Mouse (Mus musculus) intestine, embryonic 16.5 days (tissue): ENCODE results near the gene Pcsk5. TPM values are rescaled to one million over a fixed set of nuclear protein-coding genes. Genes with fewer than 3 reads are reported as not detected.

ENCODE experiments used
- ATAC-seq: fragments of 200-750 bp; cut with Nextera tagmentation; 2 replicates; pipeline ENCODE4 v1.8.0; 2017; ENCODE audit warnings: moderate TSS enrichment, moderate library complexity
- H3K27ac ChIP-seq: fragments of 300-500 bp; sonication (generic); 2 replicates; pipeline ENCODE4 v1.5.1; 2014; ENCODE audit warnings: mild to moderate bottlenecking, low read length
- H3K27me3 ChIP-seq: fragments of 300-500 bp; sonication (generic); replicated peaks from 2 replicates; pipeline ENCODE4 v1.6.1; 2014; ENCODE audit warnings: low read length, control low read depth, mixed read lengths; ENCODE audit not compliant: control insufficient read depth, insufficient read depth
- H3K36me3 ChIP-seq: fragments of 300-500 bp; sonication (generic); 2 replicates; pipeline ENCODE4 v1.6.1; 2014; ENCODE audit warnings: low read length, control low read depth; ENCODE audit not compliant: control insufficient read depth, insufficient read depth
- H3K4me1 ChIP-seq: fragments of 300-500 bp; sonication (generic); 2 replicates; pipeline ENCODE4 v1.6.1; 2014; ENCODE audit warnings: low read length, control low read depth, mixed read lengths; ENCODE audit not compliant: control insufficient read depth, insufficient read depth
- H3K4me2 ChIP-seq: fragments of 300-500 bp; sonication (generic); 2 replicates; pipeline ENCODE4 v1.6.1; 2014; ENCODE audit warnings: low read depth, low read length, control low read depth
- H3K4me3 ChIP-seq: fragments of 300-500 bp; sonication (generic); 2 replicates; pipeline ENCODE4 v1.5.1; 2014; ENCODE audit warnings: mild to moderate bottlenecking, low read length
- H3K9ac ChIP-seq: fragments of 300-500 bp; sonication (generic); 2 replicates; pipeline ENCODE4 v1.6.1; 2014; ENCODE audit warnings: low read depth, low read length
- H3K9me3 ChIP-seq: fragments of 300-500 bp; sonication (generic); 2 replicates; pipeline ENCODE4 v1.6.1; 2016; ENCODE audit warnings: low read length, control low read depth; ENCODE audit not compliant: control insufficient read depth
- WGBS: fragments of 180-500 bp; shearing (Covaris S2); extraction: QIAGEN DNeasy Blood & Tissue Kit; methylation state at CpG from one replicate; pipeline ENCODE4 v1.1.7; 2014; 5-methylcytosine and 5-hydroxymethylcytosine counted together
- polyA plus RNA-seq: library from polyadenylated mRNA; unstranded; fragments of >200 nt; fragmentation: Nextera tagmentation; extraction: Ambion mirVana; gene quantifications from 2 replicates; pipeline ENCODE4 v1.2.1, GENCODE M21; 2015

Gene Pcsk5
- polyA plus RNA-seq, 1 experiment from 2014 or later, result 30.2 TPM

- Histone ChIP-seq H3K27ac (no peak overlapping the region), H3K4me3 (no peak overlapping the region), H3K9ac (no peak overlapping the region), H3K4me2 (no peak overlapping the region), H3K27me3 (no peaks in the 10 kb centered on the region), H3K4me1 (peaks cover 3% of the 10 kb centered on the region; the same call in 1 of the 2 replicates), H3K36me3 (no peaks in the 10 kb centered on the region), H3K9me3 (no peaks in the 10 kb centered on the region)
- ATAC-seq, result no peak
- WGBS, result 91% methylated on average over 2 of the region's 2 CpGs
Observed at GRCm38 (mm10) chr19:17765001-17765400, 72.4 kb downstream of the Pcsk5 start.

GRCm38 (mm10) chr19:17762740-17763139 is 74.7 kb downstream of the Pcsk5 start:
- Histone ChIP-seq H3K4me3 (no peak overlapping the region), H3K36me3 (no peaks in the 10 kb centered on the region), H3K4me2 (no peak overlapping the region), H3K27ac (0 out of 2 replicates have a peak overlapping the region, but pooled peaks have one; percentile 24), H3K27me3 (no peaks in the 10 kb centered on the region), H3K9me3 (no peaks in the 10 kb centered on the region), H3K4me1 (peaks cover 3% of the 10 kb centered on the region; the same call in 1 of the 2 replicates), H3K9ac (no peak overlapping the region)
- ATAC-seq, result no peak

DNA sequence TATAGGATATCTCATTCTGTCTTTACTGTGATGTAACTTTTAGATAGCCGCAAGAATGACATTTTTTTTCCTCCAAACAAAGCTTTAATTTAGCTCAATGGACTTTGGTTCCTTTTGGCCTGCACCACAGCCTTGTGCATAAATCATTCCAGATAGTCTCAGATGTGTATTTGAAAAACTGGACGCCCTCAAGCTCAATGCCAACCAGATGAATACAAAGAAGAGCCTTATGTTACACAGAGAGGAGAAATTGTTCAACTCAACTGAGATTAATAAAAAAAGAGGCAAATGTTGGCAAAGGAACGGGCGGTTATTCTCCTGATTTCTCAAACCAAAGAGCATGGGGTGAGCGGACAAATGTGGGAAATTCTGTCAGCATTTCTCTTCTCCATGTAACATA is 75.8 kb downstream of the Pcsk5 start:
- H3K4me1 ChIP-seq, result peaks cover 3% of the 10 kb centered on the region; the same call in 1 of the 2 replicates
- H3K36me3 ChIP-seq, result no peaks in the 10 kb centered on the region
- H3K4me2 ChIP-seq, result no peak overlapping the region
- no peak overlapping the region for H3K4me3 ChIP-seq
- H3K27me3 ChIP-seq, result no peaks in the 10 kb centered on the region
- whole genome bisulfite sequencing, result 71% methylated on average over 5 of the region's 5 CpGs
- H3K9me3 ChIP-seq, result no peaks in the 10 kb centered on the region
- no peak for ATAC-seq
- no peak overlapping the region for H3K27ac ChIP-seq
- H3K9ac ChIP-seq, result no peak overlapping the region

DNA sequence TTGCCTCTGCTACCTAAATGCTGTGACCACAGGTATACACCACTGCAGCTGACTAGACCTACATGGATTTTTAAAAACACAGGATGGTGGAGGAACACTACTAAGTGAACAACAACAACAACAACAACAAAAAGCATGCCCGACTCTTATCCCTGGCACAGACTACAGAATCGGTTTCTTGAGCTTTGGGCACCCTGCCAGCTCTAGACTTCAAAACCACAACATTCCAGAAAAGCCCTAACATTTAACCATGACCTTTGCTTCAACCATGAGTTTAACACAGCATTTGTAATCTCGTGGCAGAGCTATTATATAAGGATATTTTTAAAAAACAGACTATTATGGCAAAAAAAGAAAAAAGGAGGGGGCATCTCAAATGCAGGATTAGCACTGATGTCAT is 84.6 kb downstream of the Pcsk5 start:
- H3K27me3 ChIP-seq, result no peaks in the 10 kb centered on the region
- no peak overlapping the region for H3K4me2 ChIP-seq
- no peak overlapping the region for H3K27ac ChIP-seq
- no peak overlapping the region for H3K4me3 ChIP-seq
- WGBS, result 61% methylated on average over 3 of the region's 3 CpGs
- H3K36me3 ChIP-seq, result 0 out of 2 replicates have a peak, but pooled peaks cover 4% of the 10 kb centered on the region
- no peaks in the 10 kb centered on the region for H3K9me3 ChIP-seq
- H3K9ac ChIP-seq, result no peak overlapping the region
- no peak for ATAC-seq
- 0 out of 2 replicates have a peak, but pooled peaks cover under 1% of the 10 kb centered on the region for H3K4me1 ChIP-seq

DNA sequence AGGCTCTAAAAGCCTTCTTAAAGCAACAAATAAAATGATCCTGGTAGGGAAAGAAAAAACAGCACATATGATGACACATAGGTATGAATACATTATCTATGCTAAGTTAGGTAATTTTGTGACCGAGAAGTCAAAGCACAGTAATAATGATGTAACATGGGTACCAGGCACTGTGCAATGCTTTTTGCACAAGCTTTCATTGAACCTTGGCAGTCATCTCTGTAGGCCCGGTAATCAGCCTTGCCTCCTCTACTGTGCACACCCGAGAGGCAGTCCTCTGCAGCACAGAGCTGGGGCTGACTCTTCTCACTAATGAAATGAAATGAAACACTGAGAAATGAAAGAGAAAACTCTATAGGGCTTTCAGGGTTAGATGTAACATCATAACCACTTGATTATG is 89.1 kb downstream of the Pcsk5 start:
- 86% methylated on average over 3 of the region's 3 CpGs for WGBS
- Histone ChIP-seq H3K4me3 (no peak overlapping the region), H3K27ac (no peak overlapping the region), H3K36me3 (0 out of 2 replicates have a peak, but pooled peaks cover 4% of the 10 kb centered on the region), H3K4me1 (0 out of 2 replicates have a peak, but pooled peaks cover 8% of the 10 kb centered on the region), H3K9ac (no peak overlapping the region), H3K4me2 (no peak overlapping the region), H3K9me3 (no peaks in the 10 kb centered on the region), H3K27me3 (no peaks in the 10 kb centered on the region)
- no peak for ATAC-seq

DNA sequence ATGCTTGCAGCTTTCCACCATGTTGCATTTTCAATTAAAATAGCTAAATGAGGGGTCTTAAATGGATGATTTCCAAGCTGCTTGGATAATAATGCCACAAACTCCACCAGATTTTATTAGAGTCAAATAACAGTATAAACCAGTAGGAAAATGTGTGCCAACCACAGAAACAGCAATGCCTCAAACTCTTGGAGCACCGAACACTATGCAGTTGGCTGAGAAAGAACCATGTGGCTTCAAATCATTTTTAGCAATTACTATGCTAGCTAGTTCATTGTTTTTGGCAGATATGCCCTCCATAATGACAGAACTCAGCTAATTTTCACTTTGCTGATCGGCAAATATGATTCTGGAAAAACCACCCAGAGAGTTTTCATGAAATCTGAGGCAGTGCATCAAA is 92.1 kb downstream of the Pcsk5 start:
- 86% methylated on average over 2 of the region's 2 CpGs for WGBS
- Histone ChIP-seq H3K9ac (no peak overlapping the region), H3K4me3 (no peak overlapping the region), H3K27me3 (no peaks in the 10 kb centered on the region), H3K4me1 (peaks cover 10% of the 10 kb centered on the region; the same call in 1 of the 2 replicates), H3K4me2 (no peak overlapping the region), H3K27ac (peak overlapping the region; percentile 88), H3K36me3 (no peaks in the 10 kb centered on the region), H3K9me3 (no peaks in the 10 kb centered on the region)
- no peak for ATAC-seq

- WGBS, result 51% methylated on average over 8 of the region's 8 CpGs
- peaks cover 14% of the 10 kb centered on the region; the same call in 1 of the 2 replicates for H3K4me1 ChIP-seq
- H3K4me2 ChIP-seq, result no peak overlapping the region
- H3K36me3 ChIP-seq, result no peaks in the 10 kb centered on the region
- ATAC-seq, result peak; percentile 94
- no peaks in the 10 kb centered on the region for H3K9me3 ChIP-seq
- no peaks in the 10 kb centered on the region for H3K27me3 ChIP-seq
- H3K27ac ChIP-seq, result peak overlapping the region; percentile 88
- H3K9ac ChIP-seq, result no peak overlapping the region
- no peak overlapping the region for H3K4me3 ChIP-seq
Observed at GRCm38 (mm10) chr19:17744474-17745069, 92.9 kb downstream of the Pcsk5 start.

GRCm38 (mm10) chr19:17741465-17741864 is 96.0 kb downstream of the Pcsk5 start:
- peak; percentile 72 for ATAC-seq
- H3K27ac ChIP-seq, result peak overlapping the region; percentile 72
- H3K9ac ChIP-seq, result no peak overlapping the region
- no peaks in the 10 kb centered on the region for H3K9me3 ChIP-seq
- H3K4me1 ChIP-seq, result peaks cover 6% of the 10 kb centered on the region; the same call in 1 of the 2 replicates
- no peaks in the 10 kb centered on the region for H3K27me3 ChIP-seq
- no peaks in the 10 kb centered on the region for H3K36me3 ChIP-seq
- no peak overlapping the region for H3K4me2 ChIP-seq
- WGBS, result 46% methylated on average over 1 of the region's 1 CpGs
- no peak overlapping the region for H3K4me3 ChIP-seq

DNA sequence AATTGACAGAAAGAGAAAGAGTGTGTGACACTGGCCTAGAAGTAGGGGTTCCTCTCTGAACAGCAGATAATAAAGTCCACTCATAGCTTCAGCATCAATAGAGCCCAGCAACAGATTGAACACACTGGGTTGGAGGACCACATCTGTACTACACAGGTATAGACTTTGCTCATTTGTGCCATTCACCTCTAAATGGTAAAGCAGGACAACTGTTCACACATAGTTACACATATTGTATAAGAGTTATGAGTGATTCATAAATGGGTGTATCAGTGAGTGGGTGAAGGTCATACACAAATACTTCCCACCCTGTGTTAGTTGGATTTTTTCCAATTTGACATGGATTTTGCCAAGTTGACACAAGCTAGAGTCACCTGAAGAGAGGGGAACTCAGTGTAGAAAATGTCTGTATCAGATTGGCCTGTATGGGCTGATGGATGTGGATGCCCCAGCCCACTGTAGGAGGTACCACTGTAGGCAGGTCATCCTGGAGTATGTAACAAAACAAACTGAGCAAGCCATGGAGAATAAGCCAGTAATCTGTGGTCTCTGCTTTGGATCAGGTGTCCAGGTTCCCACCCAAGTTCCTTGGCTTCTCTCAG is 104.7 kb downstream of the Pcsk5 start:
- Histone ChIP-seq H3K4me2 (no peak overlapping the region), H3K27me3 (no peaks in the 10 kb centered on the region), H3K4me1 (no peaks in the 10 kb centered on the region; the same call in 1 of the 2 replicates), H3K9me3 (no peaks in the 10 kb centered on the region), H3K36me3 (no peaks in the 10 kb centered on the region), H3K4me3 (no peak overlapping the region), H3K27ac (no peak overlapping the region), H3K9ac (no peak overlapping the region)
- ATAC-seq, result peak; percentile 65
